Mouse (Mus musculus) hindbrain, embryonic 13.5 days (tissue): ENCODE results near the gene Osbp2. TPM values are rescaled to one million over a fixed set of nuclear protein-coding genes. Genes with fewer than 3 reads are reported as not detected.

Experiments
- ATAC-seq: fragments of 200-750 bp; cut with Nextera tagmentation; 2 replicates; pipeline ENCODE4 v1.8.0; 2017; ENCODE audit warnings: moderate TSS enrichment; ENCODE audit not compliant: low FRiP score
- H3K27ac ChIP-seq: fragments of 300-500 bp; sonication (generic); 2 replicates; pipeline ENCODE4 v1.5.1; 2015; ENCODE audit warnings: inconsistent platforms, mild to moderate bottlenecking, moderate library complexity
- H3K27me3 ChIP-seq: fragments of 300-500 bp; sonication (generic); 2 replicates; pipeline ENCODE4 v1.6.1; 2015; ENCODE audit warnings: mild to moderate bottlenecking, inconsistent platforms
- H3K36me3 ChIP-seq: fragments of 300-500 bp; sonication (generic); 2 replicates; pipeline ENCODE4 v1.6.1; 2015; ENCODE audit warnings: mild to moderate bottlenecking, inconsistent platforms
- H3K4me1 ChIP-seq: fragments of 300-500 bp; sonication (generic); replicated peaks from 2 replicates; pipeline ENCODE4 v1.6.1; 2015; ENCODE audit warnings: inconsistent platforms
- H3K4me2 ChIP-seq: fragments of 300-500 bp; sonication (generic); 2 replicates; pipeline ENCODE4 v1.6.1; 2015; ENCODE audit warnings: inconsistent platforms, mild to moderate bottlenecking, moderate library complexity
- H3K4me3 ChIP-seq: fragments of 300-500 bp; sonication (generic); 2 replicates; pipeline ENCODE4 v1.5.1; 2015; ENCODE audit warnings: mild to moderate bottlenecking, inconsistent platforms
- H3K9ac ChIP-seq: fragments of 300-500 bp; sonication (generic); 2 replicates; pipeline ENCODE4 v1.6.1; 2015; ENCODE audit warnings: mild to moderate bottlenecking, inconsistent platforms
- H3K9me3 ChIP-seq: fragments of 300-500 bp; sonication (generic); 2 replicates; pipeline ENCODE4 v1.6.1; 2016; ENCODE audit warnings: inconsistent platforms
- WGBS: fragments of 180-500 bp; shearing (Covaris S2); methylation state at CpG from one replicate; pipeline ENCODE4 v1.1.7; 2015; 5-methylcytosine and 5-hydroxymethylcytosine counted together
- polyA plus RNA-seq: library from polyadenylated mRNA; unstranded; fragments of >200 nt; fragmentation: Nextera tagmentation; extraction: Ambion mirVana; gene quantifications from 2 replicates; pipeline ENCODE4 v1.2.1, GENCODE M21; 2015

Osbp2 gene
- polyA plus RNA-seq, 1 experiment from 2014 or later: 14.5 TPM

DNA sequence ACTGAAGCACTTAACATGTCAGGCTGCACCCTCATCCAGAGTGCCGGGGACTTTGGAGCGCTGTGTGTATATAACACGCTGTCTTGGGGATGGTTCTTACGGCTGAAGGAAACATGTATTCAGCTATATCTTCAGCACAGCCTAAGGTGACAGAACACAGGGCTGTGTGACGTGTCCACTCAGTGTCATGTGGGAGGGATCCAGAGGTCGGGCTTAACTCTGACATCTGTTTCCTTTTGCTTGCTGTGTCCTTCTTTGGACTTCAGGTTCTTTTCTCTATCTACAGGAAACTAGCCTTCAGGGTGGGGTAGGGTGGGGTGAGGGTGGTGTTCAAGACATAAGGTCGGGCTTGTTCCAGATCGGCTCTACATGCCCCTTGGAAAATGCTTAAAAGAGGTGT is 156.6 kb downstream of the Osbp2 start:
- no peak overlapping the region for H3K4me3 ChIP-seq
- H3K27ac ChIP-seq: no peak overlapping the region
- no peak for ATAC-seq
- H3K36me3 ChIP-seq: peaks cover 25% of the 10 kb centered on the region; the same call in 1 of the 2 replicates
- H3K9me3 ChIP-seq: no peaks in the 10 kb centered on the region
- no peak overlapping the region for H3K9ac ChIP-seq
- H3K4me1 ChIP-seq: no peaks in the 10 kb centered on the region
- H3K27me3 ChIP-seq: no peaks in the 10 kb centered on the region
- no peak overlapping the region for H3K4me2 ChIP-seq
- WGBS: 91% methylated on average over 8 of the region's 8 CpGs

DNA sequence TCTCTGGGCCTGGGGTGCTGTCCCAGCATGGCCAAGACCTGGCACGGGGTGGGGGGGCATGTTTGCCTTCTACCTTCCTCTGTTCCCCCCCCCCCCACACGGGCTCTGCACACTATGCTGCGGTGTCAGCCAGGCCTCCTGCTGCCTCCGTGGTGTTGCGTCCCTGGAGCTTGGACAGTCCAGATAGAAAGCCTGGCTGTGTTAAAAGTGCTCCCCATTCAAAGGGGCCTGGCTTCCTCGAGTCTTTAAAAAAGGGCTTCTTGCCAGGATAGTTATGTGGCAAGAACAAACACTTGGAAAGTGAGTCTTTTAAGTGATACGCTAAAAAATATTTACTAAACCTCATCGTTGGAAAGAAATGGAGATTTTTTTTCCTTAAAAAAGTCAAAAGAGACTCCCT is 159.3 kb downstream of the Osbp2 start:
- Histone ChIP-seq H3K9ac (no peak overlapping the region), H3K9me3 (no peaks in the 10 kb centered on the region), H3K4me1 (no peaks in the 10 kb centered on the region), H3K27ac (no peak overlapping the region), H3K36me3 (peaks cover 22% of the 10 kb centered on the region), H3K4me3 (no peak overlapping the region), H3K27me3 (no peaks in the 10 kb centered on the region), H3K4me2 (no peak overlapping the region)
- no peak for ATAC-seq
- 78% methylated on average over 8 of the region's 8 CpGs for WGBS

DNA sequence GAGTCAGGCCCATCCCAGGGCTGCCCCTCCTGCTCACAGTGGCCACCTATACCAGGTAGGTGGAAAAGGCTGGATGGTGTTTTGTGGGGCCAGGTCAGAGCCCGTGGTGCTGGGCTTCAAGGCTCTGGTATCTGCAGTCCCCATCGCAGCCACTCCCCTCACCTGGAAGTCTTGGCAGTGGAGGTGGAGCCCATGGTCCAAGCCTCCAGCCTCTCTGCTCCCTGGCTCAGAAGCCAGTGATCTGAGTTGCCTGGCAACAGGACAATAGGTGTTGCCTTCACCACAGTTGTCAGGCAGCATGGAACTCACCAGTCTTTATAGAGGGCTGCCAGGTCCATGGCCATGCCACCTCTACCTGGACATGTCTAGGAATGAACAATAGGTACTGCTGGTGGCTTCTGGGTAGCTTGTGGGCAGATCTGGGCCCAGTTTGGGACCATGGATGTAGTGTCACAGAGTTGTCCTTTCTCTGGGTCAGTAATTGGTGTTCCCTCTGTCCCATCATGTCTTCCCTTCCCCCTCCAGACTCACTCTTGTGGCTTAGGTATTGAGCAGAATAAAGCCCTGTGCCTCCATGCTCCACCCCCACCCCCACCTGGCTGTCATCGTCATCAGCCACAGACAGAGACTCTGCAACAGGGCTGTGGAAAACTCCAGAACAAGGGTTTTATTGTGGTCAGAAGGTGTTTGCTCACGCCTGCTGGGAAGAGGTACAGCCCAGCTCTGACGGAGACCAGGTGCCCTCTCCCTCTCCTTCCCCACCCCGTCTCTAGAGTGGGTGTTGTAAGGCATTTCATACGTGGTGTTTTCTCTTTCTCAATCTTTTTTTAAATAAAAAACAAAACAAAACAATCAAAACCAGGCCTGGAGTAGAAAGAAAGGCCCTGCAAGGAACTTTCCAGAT is 160.4 kb downstream of the Osbp2 start:
- no peaks in the 10 kb centered on the region for H3K4me1 ChIP-seq
- no peak overlapping the region for H3K4me2 ChIP-seq
- H3K36me3 ChIP-seq: peaks cover 17% of the 10 kb centered on the region
- no peaks in the 10 kb centered on the region for H3K9me3 ChIP-seq
- H3K27me3 ChIP-seq: no peaks in the 10 kb centered on the region
- no peak overlapping the region for H3K9ac ChIP-seq
- ATAC-seq: no peak
- 80% methylated on average over 7 of the region's 7 CpGs for WGBS
- no peak overlapping the region for H3K4me3 ChIP-seq
- no peak overlapping the region for H3K27ac ChIP-seq

DNA sequence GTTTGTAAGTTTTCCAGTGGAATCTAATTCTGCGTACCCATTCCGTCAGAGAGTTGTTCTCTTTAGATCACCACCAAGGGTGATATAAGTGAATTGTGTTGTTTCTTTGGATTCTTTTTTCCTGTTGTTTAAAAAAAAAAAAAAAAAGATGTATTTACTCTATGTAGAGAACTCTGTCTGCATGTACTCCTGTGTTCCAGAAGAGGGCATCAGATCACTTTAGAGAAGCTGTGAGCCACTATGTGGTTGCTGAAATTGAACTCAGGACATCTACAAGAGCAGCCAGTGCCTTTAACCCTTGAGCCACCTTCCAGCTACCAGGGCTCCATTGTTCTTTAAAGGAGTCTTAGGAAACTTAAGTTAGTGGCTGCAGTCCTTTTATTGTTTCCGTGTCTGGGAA is 166.3 kb downstream of the Osbp2 start:
- Histone ChIP-seq H3K27ac (no peak overlapping the region), H3K9me3 (no peaks in the 10 kb centered on the region), H3K9ac (no peak overlapping the region), H3K36me3 (peaks cover 23% of the 10 kb centered on the region), H3K4me1 (no peaks in the 10 kb centered on the region), H3K27me3 (no peaks in the 10 kb centered on the region), H3K4me2 (no peak overlapping the region), H3K4me3 (no peak overlapping the region)
- WGBS: 85% methylated on average over 3 of the region's 3 CpGs
- ATAC-seq: no peak

DNA sequence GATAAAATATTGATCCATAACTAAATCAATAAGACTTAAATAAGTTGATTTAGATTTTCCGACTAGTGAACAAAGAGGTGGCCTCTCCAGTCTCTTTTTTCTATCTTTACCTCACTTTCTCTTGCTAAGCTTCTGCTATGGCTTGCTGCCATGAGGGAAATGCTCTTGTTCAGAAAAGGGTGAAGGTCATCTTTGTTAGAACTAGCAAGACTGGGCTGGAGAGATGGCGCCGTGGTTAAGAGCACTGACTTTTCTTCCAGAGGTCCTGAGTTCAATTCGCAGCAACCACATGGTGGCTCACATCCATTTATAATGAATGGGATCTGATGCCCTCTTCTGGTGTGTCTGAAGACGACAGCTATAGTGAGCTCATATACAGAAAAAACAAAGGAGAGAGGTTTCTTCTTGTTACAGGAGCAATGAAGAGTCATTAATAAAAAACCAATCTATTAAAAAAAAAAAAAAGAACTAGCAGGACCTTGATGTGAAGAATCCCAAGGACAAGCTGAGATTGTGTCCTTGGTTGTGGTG is 167.6 kb downstream of the Osbp2 start:
- WGBS: 84% methylated on average over 5 of the region's 5 CpGs

DNA sequence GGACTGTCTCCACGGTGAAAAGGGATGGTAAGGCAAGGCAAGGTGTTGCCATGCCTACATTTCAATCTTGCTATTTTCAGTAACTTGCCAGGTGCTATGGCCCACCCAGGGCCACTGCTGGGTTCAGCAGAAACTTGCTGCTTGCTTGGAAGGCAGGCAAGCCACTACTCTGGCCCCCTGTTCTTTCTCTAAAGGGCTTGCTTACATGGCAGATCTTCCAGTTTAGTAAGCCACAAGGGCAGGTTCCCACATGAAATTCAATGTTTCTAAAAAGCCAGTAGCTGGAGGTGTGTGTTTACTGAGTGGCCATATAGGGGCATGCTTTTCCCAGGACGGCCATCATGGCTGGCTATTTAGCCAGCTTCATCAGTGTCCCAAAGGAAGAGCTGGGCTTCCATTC is 172.0 kb downstream of the Osbp2 start:
- H3K4me1 ChIP-seq: no peaks in the 10 kb centered on the region
- H3K4me3 ChIP-seq: no peak overlapping the region
- ATAC-seq: no peak
- H3K9ac ChIP-seq: no peak overlapping the region
- 91% methylated on average over 2 of the region's 2 CpGs for WGBS
- no peaks in the 10 kb centered on the region for H3K9me3 ChIP-seq
- H3K27me3 ChIP-seq: no peaks in the 10 kb centered on the region
- H3K4me2 ChIP-seq: no peak overlapping the region
- H3K27ac ChIP-seq: no peak overlapping the region
- peaks cover 73% of the 10 kb centered on the region for H3K36me3 ChIP-seq

More for the DNA sequence above, 167.6 kb downstream of the Osbp2 start:
- no peak overlapping the region for H3K4me2 ChIP-seq
- no peaks in the 10 kb centered on the region for H3K4me1 ChIP-seq
- H3K9ac ChIP-seq: no peak overlapping the region
- no peak overlapping the region for H3K4me3 ChIP-seq
- H3K27me3 ChIP-seq: no peaks in the 10 kb centered on the region
- no peaks in the 10 kb centered on the region for H3K9me3 ChIP-seq
- H3K27ac ChIP-seq: no peak overlapping the region
- no peak for ATAC-seq
- H3K36me3 ChIP-seq: peaks cover 34% of the 10 kb centered on the region

DNA sequence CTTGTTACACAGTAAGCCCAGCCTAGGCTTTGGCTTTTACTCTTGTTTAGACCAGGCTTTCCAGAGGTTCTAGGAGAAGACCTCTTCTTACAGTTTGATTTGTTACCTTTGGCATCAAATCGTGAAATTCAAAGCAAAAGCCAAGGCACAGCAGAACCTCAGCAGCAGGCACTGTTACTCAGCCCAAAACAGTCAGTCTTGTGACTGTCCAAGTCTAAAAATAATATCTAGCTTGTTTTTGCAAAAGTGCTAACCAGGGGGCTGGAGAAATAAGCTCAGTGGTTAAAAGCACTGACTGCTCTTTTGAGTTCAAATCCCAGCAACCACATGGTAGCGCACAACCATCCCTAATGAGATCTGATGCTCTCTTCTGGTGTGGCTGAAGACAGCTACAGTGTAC is 176.8 kb downstream of the Osbp2 start:
- 83% methylated on average over 2 of the region's 2 CpGs for WGBS
- Histone ChIP-seq H3K4me2 (no peak overlapping the region), H3K9me3 (no peaks in the 10 kb centered on the region), H3K27me3 (no peaks in the 10 kb centered on the region), H3K4me3 (no peak overlapping the region), H3K9ac (no peak overlapping the region), H3K27ac (no peak overlapping the region), H3K4me1 (no peaks in the 10 kb centered on the region), H3K36me3 (peaks cover 92% of the 10 kb centered on the region)
- ATAC-seq: no peak

DNA sequence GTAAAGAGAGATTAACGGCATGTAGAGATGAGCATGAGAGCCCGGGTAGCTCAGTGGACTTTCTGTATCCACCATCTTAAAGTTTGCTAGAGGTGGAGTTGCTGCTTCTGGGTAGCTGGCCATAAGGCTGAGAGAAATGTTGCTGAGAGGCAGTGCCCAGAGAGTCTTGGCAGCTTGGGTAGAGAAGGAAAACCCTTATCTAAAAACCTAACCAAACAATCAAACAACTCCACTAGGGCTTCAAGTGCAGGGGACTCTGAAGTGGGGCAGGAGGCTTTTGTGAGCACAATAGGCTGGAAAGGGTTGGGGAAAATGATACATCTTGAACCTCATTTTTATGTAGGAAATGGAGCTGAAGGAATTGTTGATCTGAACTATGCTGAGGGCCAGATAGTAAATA is 177.4 kb downstream of the Osbp2 start:
- WGBS: 95% methylated on average over 2 of the region's 2 CpGs
- Histone ChIP-seq H3K4me2 (no peak overlapping the region), H3K27ac (no peak overlapping the region), H3K4me3 (no peak overlapping the region), H3K9ac (no peak overlapping the region), H3K9me3 (no peaks in the 10 kb centered on the region), H3K36me3 (peaks cover 91% of the 10 kb centered on the region), H3K4me1 (no peaks in the 10 kb centered on the region), H3K27me3 (no peaks in the 10 kb centered on the region)
- no peak for ATAC-seq

DNA sequence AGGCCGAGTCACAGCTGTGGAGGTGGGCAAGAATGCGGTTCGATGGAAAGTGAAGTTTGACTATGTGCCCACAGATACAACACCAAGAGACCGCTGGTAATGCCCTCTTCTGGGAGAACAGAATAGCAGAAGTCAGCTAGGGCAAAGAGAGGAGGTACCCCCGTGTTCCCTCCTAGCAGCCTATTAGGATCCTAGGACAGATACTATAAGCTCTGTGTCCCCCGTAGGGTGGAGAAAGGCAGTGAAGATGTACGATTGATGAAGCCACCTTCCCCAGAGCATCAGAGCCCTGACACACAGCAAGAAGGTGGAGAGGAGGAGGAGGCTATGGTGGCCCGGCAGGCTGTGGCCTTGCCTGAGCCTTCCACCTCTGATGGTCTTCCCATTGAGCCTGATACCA is 178.3 kb downstream of the Osbp2 start:
- no peak overlapping the region for H3K27ac ChIP-seq
- ATAC-seq: no peak
- H3K4me1 ChIP-seq: no peaks in the 10 kb centered on the region
- H3K9ac ChIP-seq: no peak overlapping the region
- H3K36me3 ChIP-seq: peaks cover 91% of the 10 kb centered on the region
- H3K4me2 ChIP-seq: no peak overlapping the region
- WGBS: 94% methylated on average over 8 of the region's 8 CpGs
- no peaks in the 10 kb centered on the region for H3K9me3 ChIP-seq
- H3K4me3 ChIP-seq: no peak overlapping the region
- H3K27me3 ChIP-seq: no peaks in the 10 kb centered on the region

DNA sequence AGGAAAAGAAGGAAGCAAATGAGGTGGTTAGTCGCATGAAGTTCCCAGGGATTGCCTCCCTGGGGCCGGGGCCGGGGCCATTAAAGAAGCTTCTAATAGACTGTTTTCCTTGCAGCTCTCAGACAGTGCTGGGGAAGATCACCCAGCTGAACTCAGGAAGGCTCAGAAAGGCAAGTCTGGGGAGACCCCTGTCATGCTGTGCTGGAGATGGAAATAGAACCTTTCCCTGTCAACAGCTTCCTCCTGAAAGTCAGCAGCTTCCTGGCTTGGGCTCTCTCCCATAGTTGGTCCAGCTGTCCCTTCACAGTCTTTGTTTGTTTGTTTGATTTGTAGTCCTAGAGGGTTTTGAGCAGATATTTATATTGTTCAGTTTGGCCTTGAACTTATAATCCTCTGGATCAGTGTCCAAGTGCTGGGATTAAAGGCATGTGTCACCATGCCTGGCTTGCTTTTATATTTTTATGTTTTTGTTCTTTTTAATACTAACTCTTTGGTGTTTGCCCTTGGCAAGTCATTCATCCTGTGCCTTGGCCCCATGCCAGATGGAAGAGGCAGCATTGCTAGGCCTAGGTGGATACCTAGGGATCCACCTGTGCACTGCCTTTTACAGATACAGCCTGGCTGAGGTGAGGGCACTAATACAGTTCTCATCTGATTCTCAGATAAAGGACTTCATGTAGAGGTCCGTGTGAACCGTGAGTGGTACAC is 178.8 kb downstream of the Osbp2 start:
- Histone ChIP-seq H3K27ac (no peak overlapping the region), H3K36me3 (peaks cover 91% of the 10 kb centered on the region), H3K9ac (no peak overlapping the region), H3K4me1 (no peaks in the 10 kb centered on the region), H3K4me3 (no peak overlapping the region), H3K4me2 (no peak overlapping the region), H3K9me3 (no peaks in the 10 kb centered on the region), H3K27me3 (no peaks in the 10 kb centered on the region)
- 92% methylated on average over 5 of the region's 5 CpGs for WGBS
- ATAC-seq: no peak

DNA sequence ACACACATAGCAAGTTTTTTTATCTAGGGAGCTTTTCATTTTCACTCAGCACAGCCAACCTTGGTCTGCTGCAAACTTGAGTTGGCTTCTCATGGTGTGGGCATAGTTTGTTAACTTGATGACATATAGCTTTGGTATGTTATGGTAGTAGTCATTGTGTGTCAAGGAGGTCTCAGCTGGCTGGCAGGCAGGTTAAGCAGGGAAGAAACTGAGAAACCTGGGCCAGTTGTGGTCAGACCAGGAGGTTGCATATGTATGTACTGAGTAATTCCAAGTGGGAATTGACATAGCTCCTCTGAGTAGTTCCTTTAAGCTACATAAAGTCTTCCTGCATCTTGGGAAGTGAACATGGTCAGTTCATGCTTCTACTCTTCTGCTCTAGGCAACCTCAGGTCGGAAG is 179.5 kb downstream of the Osbp2 start:
- WGBS: 95% methylated on average over 1 of the region's 1 CpGs

DNA sequence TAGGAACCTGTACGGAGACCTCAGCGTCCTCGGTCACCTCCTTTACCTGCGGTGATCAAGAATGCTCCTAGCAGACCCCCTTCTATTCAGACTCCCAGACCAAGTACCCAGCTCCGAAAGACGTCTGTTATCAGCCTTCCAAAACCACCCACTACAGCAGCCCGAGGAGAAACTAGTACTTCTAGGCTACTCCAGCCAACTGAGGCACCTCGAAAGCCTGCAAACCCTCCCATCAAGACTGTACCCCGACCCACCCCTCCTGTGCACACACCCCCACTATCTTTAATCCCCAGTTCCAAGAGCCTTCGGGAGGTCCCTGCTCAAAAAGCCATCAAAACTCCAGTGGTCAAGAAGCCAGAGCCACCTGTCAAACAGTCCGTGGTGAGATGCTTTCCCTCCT is 180.0 kb downstream of the Osbp2 start:
- Histone ChIP-seq H3K4me1 (no peaks in the 10 kb centered on the region), H3K36me3 (peaks cover 88% of the 10 kb centered on the region), H3K27ac (no peak overlapping the region), H3K9ac (no peak overlapping the region), H3K4me3 (no peak overlapping the region), H3K4me2 (no peak overlapping the region), H3K9me3 (no peaks in the 10 kb centered on the region), H3K27me3 (no peaks in the 10 kb centered on the region)
- 95% methylated on average over 11 of the region's 11 CpGs for WGBS
- ATAC-seq: no peak

More for the DNA sequence above, 179.5 kb downstream of the Osbp2 start:
- Histone ChIP-seq H3K27ac (no peak overlapping the region), H3K9me3 (no peaks in the 10 kb centered on the region), H3K4me2 (no peak overlapping the region), H3K36me3 (peaks cover 89% of the 10 kb centered on the region), H3K4me1 (no peaks in the 10 kb centered on the region), H3K9ac (no peak overlapping the region), H3K4me3 (no peak overlapping the region), H3K27me3 (no peaks in the 10 kb centered on the region)
- no peak for ATAC-seq
